Mouse (Mus musculus): Measurements from ENCODE around the gene Habp4. TPM values are rescaled to one million over a fixed set of nuclear protein-coding genes. Genes with fewer than 3 reads are reported as not detected.
A peak's percentile ranks its signal among the peaks of the same experiment; 100 is the strongest.

The Habp4 gene
- total and polyA plus RNA-seq, 2 experiments from 2014 or later, result 47.1 to 65.6 TPM

DNA sequence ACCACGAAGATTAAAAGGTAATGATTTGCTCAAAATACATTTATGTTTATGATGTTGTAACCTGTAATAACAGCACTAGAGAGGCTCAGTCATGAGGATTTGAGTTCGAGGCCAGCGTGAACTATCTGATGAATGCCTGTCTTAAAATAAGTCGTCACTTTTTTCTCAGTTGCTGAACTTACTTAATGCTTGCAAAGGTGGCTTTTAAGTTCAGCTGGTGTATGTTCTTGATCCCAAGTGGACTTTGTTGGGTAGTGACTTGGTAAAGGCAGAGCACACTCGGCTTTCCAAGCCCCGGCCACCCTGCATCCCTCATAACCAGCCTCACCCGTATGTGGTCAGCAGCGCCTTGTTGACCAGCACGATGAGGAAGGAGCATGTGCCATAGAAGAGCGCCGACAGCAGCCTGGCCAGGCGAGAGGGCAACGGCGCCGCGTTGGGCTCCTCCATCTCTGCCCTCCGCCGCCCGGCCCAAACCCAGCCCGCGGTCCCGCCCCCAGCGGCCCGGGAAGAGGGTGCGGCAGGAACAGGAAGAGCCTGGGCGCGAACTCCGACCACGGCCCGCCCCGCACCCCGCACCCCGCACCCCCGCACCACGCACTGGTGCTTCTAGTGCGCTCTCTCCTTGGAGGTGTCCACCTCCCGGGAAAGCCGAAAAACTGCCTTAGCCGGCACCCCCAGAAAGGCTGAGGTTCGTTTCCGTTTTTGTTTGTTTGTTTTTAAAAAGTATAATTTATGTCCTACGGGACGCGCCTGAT is 32.6 kb upstream of the Habp4 start, which contains the start of gene Slc35d2:
Gene Slc35d2, minus strand, starts transcription at position 511 of the 758 bp plus-strand sequence.
- Histone ChIP-seq H3K27ac (no peak within 1 kb of the TSS), H3K9me3 (ENCODE audit: low read length) (no peaks in the 10 kb centered on the region), H3K4me2 (ENCODE audit: low read depth, low read length) (peak within 1 kb of the TSS; percentile 98), H3K4me3 (ENCODE audit: low read length) (peak within 1 kb of the TSS; percentile 55), H3K36me3 (ENCODE audit: insufficient read depth, low read length) (no peaks in the 10 kb centered on the region), H3K9ac (replicated peaks; ENCODE audit: low read length) (peak within 1 kb of the TSS; percentile 55), H3K4me1 (ENCODE audit: insufficient read depth, low read length) (0 out of 2 replicates have a peak, but pooled peaks cover 5% of the 10 kb centered on the region), H3K27me3 (ENCODE audit: insufficient read depth, low read length) (no peaks in the 10 kb centered on the region)
- TF ChIP-seq CTCF (IDR thresholded peaks at IDR 0.05; ENCODE audit: low read depth), result no peak
- ATAC-seq, result peak; percentile 75
- peak; percentile 21 for DNase-seq (ENCODE audit: low spot score)
- WGBS, result 9% methylated on average over 42 of the region's 44 CpGs

DNA sequence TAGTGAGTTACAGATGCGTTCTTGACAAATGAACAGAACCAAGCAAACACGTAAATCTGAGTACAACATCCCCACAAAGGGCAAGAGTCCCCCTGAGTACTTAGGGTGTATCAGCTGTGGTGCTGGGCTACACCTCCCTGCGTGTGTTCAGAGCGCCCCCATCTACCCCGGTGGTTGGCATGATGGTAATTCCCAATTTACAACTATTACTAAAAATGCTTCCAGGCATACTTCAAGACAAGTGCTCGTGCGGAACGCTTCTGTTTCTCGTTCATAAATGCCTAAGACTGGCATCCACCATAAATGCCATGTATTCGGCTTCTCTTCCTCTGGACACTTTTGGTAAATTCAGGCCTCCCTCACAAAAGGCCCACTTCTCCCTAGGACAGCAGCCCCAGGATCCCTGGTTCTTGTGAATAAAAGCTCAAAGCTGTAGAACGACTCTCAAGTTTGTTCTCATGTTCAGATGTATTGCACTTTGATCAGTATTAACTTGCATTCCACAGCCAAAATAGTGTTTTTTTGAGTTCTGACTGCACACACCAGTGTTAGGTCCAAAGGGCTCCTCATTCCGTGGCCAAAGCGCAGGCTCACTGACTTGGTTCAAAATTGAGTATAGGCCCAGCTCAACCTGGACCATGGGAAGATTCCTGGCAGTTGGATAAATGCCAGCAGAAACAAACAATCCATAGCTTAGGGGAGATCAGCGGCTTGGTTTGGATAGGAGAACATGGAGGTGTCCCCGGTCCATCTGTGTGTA is 31.8 kb upstream of the Habp4 start:
- 41% methylated on average over 15 of the region's 15 CpGs for WGBS
- Histone ChIP-seq H3K27me3 (ENCODE audit: insufficient read depth, low read length) (no peaks in the 10 kb centered on the region), H3K36me3 (ENCODE audit: insufficient read depth, low read length) (no peaks in the 10 kb centered on the region), H3K4me3 (ENCODE audit: low read length) (peak overlapping the region; percentile 55), H3K9me3 (ENCODE audit: low read length) (no peaks in the 10 kb centered on the region), H3K4me1 (ENCODE audit: insufficient read depth, low read length) (0 out of 2 replicates have a peak, but pooled peaks cover 5% of the 10 kb centered on the region), H3K4me2 (ENCODE audit: low read depth, low read length) (peak overlapping the region; percentile 98), H3K27ac (no peak overlapping the region), H3K9ac (replicated peaks; ENCODE audit: low read length) (peak overlapping the region; percentile 55)
- peak; percentile 49 for DNase-seq (ENCODE audit: low spot score)
- TF ChIP-seq CTCF (IDR thresholded peaks at IDR 0.05; ENCODE audit: low read depth), result peak; percentile 50
- peak; percentile 70 for ATAC-seq

DNA sequence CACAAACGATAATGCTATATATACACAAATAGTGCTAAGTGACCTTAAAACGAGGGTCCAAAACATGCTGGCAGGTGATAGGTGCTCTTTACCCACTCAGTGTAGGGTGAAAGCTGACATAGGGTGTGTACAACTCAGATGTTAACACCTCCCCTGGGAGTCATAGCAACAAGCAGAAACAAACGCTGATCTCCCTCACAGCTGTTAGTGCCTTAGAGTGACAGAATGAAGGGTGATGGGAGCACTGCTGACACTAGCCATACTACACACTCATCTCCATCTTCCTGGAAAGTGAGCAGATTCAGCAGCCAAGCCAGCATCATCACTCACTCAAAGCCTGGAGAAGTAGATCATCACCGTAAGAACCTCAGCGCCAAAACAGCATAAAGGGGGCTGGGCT is 11.5 kb upstream of the Habp4 start:
- WGBS, result 73% methylated on average over 5 of the region's 5 CpGs
- H3K9me3 ChIP-seq (ENCODE audit: low read length), result no peaks in the 10 kb centered on the region
- TF ChIP-seq CTCF (IDR thresholded peaks at IDR 0.05; ENCODE audit: low read depth), result no peak

DNA sequence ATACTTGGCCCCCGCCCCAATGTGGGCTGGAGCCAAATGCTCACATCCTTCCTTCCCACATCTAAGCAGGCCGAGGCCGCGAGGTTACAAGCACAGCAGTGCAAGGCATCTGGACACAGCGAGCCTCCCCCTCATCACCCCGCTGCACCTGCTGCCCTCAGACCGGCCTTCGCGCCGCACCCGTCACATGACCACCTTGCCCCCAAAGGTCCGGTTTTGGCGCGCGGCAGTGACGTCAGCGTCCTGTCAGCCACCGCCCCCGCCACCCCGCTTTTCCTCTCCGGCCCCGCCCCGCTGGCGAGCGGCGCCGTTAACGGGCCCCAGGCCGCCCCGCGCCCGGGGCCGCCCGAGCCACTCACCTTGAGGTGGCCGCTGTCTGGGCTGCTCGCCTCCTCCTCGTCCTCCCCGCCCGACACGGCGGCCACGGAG is 9.4 kb upstream of the Habp4 start:
- peak overlapping the region; percentile 69 for H3K4me2 ChIP-seq (ENCODE audit: low read depth, low read length)
- WGBS, result 1% methylated on average over 42 of the region's 42 CpGs
- H3K27me3 ChIP-seq (ENCODE audit: insufficient read depth, low read length), result no peaks in the 10 kb centered on the region
- H3K9ac ChIP-seq (replicated peaks; ENCODE audit: low read length), result peak overlapping the region; percentile 62
- peak overlapping the region; percentile 88 for H3K4me3 ChIP-seq (ENCODE audit: low read length)
- DNase-seq (ENCODE audit: low spot score) (peak; percentile 89), ATAC-seq (peak; percentile 45)
- peak overlapping the region; percentile 77 for H3K27ac ChIP-seq
- no peaks in the 10 kb centered on the region for H3K4me1 ChIP-seq (ENCODE audit: insufficient read depth, low read length)
- TF ChIP-seq CTCF (IDR thresholded peaks at IDR 0.05; ENCODE audit: low read depth), result no peak
- no peaks in the 10 kb centered on the region for H3K36me3 ChIP-seq (ENCODE audit: insufficient read depth, low read length)
- no peaks in the 10 kb centered on the region for H3K9me3 ChIP-seq (ENCODE audit: low read length)

More for the DNA sequence above, 11.5 kb upstream of the Habp4 start:
- H3K4me1 ChIP-seq (ENCODE audit: insufficient read depth, low read length), result no peaks in the 10 kb centered on the region
- no peak overlapping the region for H3K9ac ChIP-seq (replicated peaks; ENCODE audit: low read length)
- ATAC-seq (no peak), DNase-seq (ENCODE audit: low spot score) (no peak)
- no peaks in the 10 kb centered on the region for H3K27me3 ChIP-seq (ENCODE audit: insufficient read depth, low read length)
- H3K4me2 ChIP-seq (ENCODE audit: low read depth, low read length), result no peak overlapping the region
- H3K36me3 ChIP-seq (ENCODE audit: insufficient read depth, low read length), result no peaks in the 10 kb centered on the region
- H3K27ac ChIP-seq, result no peak overlapping the region
- H3K4me3 ChIP-seq (ENCODE audit: low read length), result no peak overlapping the region

DNA sequence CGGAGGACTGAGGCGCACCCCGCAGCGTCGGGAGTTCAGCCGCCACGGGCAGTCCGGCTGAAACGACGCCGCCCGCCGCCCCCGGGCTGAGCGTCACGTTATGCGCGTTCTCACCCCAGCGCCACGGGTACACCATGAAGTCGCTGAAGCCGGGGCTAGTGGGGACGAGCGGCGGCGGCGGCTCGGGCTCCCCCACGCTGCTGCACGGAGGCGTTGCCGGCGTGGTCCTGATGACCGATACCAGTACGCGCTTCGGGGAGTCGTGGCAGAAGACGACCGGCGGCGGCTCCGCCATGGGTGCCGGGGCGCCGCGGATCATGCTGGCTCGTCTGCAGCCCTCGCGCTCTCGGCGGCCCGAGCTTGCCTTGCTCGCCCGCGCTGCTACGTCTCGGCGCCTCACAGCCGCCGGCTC is 8.9 kb upstream of the Habp4 start:
- Histone ChIP-seq H3K9ac (replicated peaks; ENCODE audit: low read length) (peak overlapping the region; percentile 62), H3K9me3 (ENCODE audit: low read length) (no peaks in the 10 kb centered on the region), H3K36me3 (ENCODE audit: insufficient read depth, low read length) (no peaks in the 10 kb centered on the region), H3K27me3 (ENCODE audit: insufficient read depth, low read length) (no peaks in the 10 kb centered on the region), H3K4me1 (ENCODE audit: insufficient read depth, low read length) (no peaks in the 10 kb centered on the region), H3K4me2 (ENCODE audit: low read depth, low read length) (peak overlapping the region; percentile 69), H3K4me3 (ENCODE audit: low read length) (peak overlapping the region; percentile 88), H3K27ac (peak overlapping the region; percentile 77)
- WGBS, result under 1% methylated on average over 60 of the region's 61 CpGs
- DNase-seq (ENCODE audit: low spot score), result peak; percentile 54
- ATAC-seq, result peak; percentile 52
- no peak for TF ChIP-seq CTCF (IDR thresholded peaks at IDR 0.05; ENCODE audit: low read depth)

- ATAC-seq (peak; percentile 98), DNase-seq (ENCODE audit: low spot score) (peak; percentile 98)
- no peaks in the 10 kb centered on the region for H3K4me1 ChIP-seq (ENCODE audit: insufficient read depth, low read length)
- H3K4me3 ChIP-seq (ENCODE audit: low read length), result peak within 1 kb of the TSS; percentile 88
- 1% methylated on average over 55 of the region's 56 CpGs for WGBS
- TF ChIP-seq CTCF (IDR thresholded peaks at IDR 0.05; ENCODE audit: low read depth), result no peak
- H3K36me3 ChIP-seq (ENCODE audit: insufficient read depth, low read length), result no peaks in the 10 kb centered on the region
- H3K4me2 ChIP-seq (ENCODE audit: low read depth, low read length), result peak within 1 kb of the TSS; percentile 69
- peak within 1 kb of the TSS; percentile 77 for H3K27ac ChIP-seq
- no peaks in the 10 kb centered on the region for H3K9me3 ChIP-seq (ENCODE audit: low read length)
- no peaks in the 10 kb centered on the region for H3K27me3 ChIP-seq (ENCODE audit: insufficient read depth, low read length)
- peak within 1 kb of the TSS; percentile 62 for H3K9ac ChIP-seq (replicated peaks; ENCODE audit: low read length)
Measured at GRCm38 (mm10) chr13:64153083-64153682, 8.4 kb upstream of the Habp4 start, which contains the start of gene Zfp367. Gene Zfp367, minus strand, starts transcription at chr13:64153202.

All from hindbrain, postnatal 0 days (tissue).